Mouse (Mus musculus) gastrocnemius, postnatal 36 days (tissue): Measurements from ENCODE around the gene Rtkn2. TPM values are rescaled to one million over a fixed set of nuclear protein-coding genes. Genes with fewer than 3 reads are reported as not detected.

Experiments
- DNase-seq, 2 experiments: peaks; one replicate each; pipeline ENCODE4 v3.0.0; 2022
- intact Hi-C: fragments of 180-260 bp; cut with DNase I; formaldehyde crosslinking; loops from one replicate; pipeline ENCODE4 v1.15.1; 2025
- total RNA-seq, 2 experiments: library from RNA; stranded (reverse); gene quantifications; 2 replicates each; pipeline ENCODE4 v1.2.3; 2021

Gene Rtkn2
- total RNA-seq, 2 experiments from 2014 or later: 0.35 to 0.41 TPM

GRCm38 (mm10) chr10:68035707-68036367 lies 56.5 kb downstream of the Rtkn2 start:
- intact Hi-C loops: no loop called here

GRCm38 (mm10) chr10:68036368-68036980 lies 57.1 kb downstream of the Rtkn2 start:
- DNase-seq: no peak
- intact Hi-C loops: no loop called here

More at GRCm38 (mm10) chr10:68035707-68036367, 56.5 kb downstream of the Rtkn2 start:
- no peak for DNase-seq

GRCm38 (mm10) chr10:68038997-68039624 lies 59.7 kb downstream of the Rtkn2 start:
- intact Hi-C loops: no loop called here
- DNase-seq: no peak

GRCm38 (mm10) chr10:68039641-68040205 lies 60.4 kb downstream of the Rtkn2 start:
- intact Hi-C loops: no loop called here

GRCm38 (mm10) chr10:68040394-68040793 lies 61.0 kb downstream of the Rtkn2 start:
- intact Hi-C loops: no loop called here
- DNase-seq: no peak

More at GRCm38 (mm10) chr10:68039641-68040205, 60.4 kb downstream of the Rtkn2 start:
- no peak for DNase-seq

GRCm38 (mm10) chr10:68043973-68044372 lies 64.6 kb downstream of the Rtkn2 start:
- intact Hi-C loops: no loop called here
- DNase-seq: no peak

- intact Hi-C loops: no loop called here
Measured at GRCm38 (mm10) chr10:68044864-68045263, 65.5 kb downstream of the Rtkn2 start.

GRCm38 (mm10) chr10:68048641-68049305 lies 69.4 kb downstream of the Rtkn2 start:
- intact Hi-C loops: no loop called here
- no peak for DNase-seq

More at GRCm38 (mm10) chr10:68044864-68045263, 65.5 kb downstream of the Rtkn2 start:
- DNase-seq: no peak

- DNase-seq: no peak
- intact Hi-C loops: loop anchor here (5.0 kb wide), 1 partner anchor 96 kb away; no protein-coding TSS in a partner anchor
Measured at GRCm38 (mm10) chr10:68050882-68051281, 71.5 kb downstream of the Rtkn2 start.

GRCm38 (mm10) chr10:68051316-68051933 lies 72.1 kb downstream of the Rtkn2 start:
- no peak for DNase-seq
- intact Hi-C loops: loop anchor here (5.0 kb wide), 1 partner anchor 96 kb away; no protein-coding TSS in a partner anchor

GRCm38 (mm10) chr10:68052307-68052706 lies 72.9 kb downstream of the Rtkn2 start:
- intact Hi-C loops: loop anchor here (5.0 kb wide), 1 partner anchor 95 kb away; no protein-coding TSS in a partner anchor
- no peak for DNase-seq

GRCm38 (mm10) chr10:68054131-68054530 lies 74.8 kb downstream of the Rtkn2 start:
- DNase-seq: no peak
- intact Hi-C loops: loop anchor here (5.0 kb wide), 1 partner anchor 93 kb away; no protein-coding TSS in a partner anchor

GRCm38 (mm10) chr10:68054706-68055105 lies 75.3 kb downstream of the Rtkn2 start:
- intact Hi-C loops: loop anchor here (5.0 kb wide), 1 partner anchor 93 kb away; no protein-coding TSS in a partner anchor
- DNase-seq: no peak

- no peak for DNase-seq
- intact Hi-C loops: no loop called here
Measured at GRCm38 (mm10) chr10:68057841-68058240, 78.5 kb downstream of the Rtkn2 start.

- intact Hi-C loops: no loop called here
- no peak for DNase-seq
Measured at GRCm38 (mm10) chr10:68058378-68058777, 79.0 kb downstream of the Rtkn2 start.

- intact Hi-C loops: no loop called here
Measured at GRCm38 (mm10) chr10:68060590-68061248, 81.3 kb downstream of the Rtkn2 start.

GRCm38 (mm10) chr10:68061249-68061615 lies 81.9 kb downstream of the Rtkn2 start:
- intact Hi-C loops: no loop called here
- DNase-seq: no peak

More at GRCm38 (mm10) chr10:68060590-68061248, 81.3 kb downstream of the Rtkn2 start:
- DNase-seq: peak in 1 of 2 experiments; percentile 45

GRCm38 (mm10) chr10:68063806-68064545 lies 84.6 kb downstream of the Rtkn2 start:
- intact Hi-C loops: no loop called here
- DNase-seq: no peak

GRCm38 (mm10) chr10:68064571-68064970 lies 85.2 kb downstream of the Rtkn2 start:
- DNase-seq: no peak
- intact Hi-C loops: no loop called here
